ENCODE assay signal across 8 mouse cellular contexts in genomic region chr8:85036381-85036717, GRCm38 (mm10). TPM values are rescaled to one million over a fixed set of nuclear protein-coding genes. Genes with fewer than 3 reads are reported as not detected.
DNase-seq lines count a peak whose midpoint lies in the region; ATAC-seq and TF ChIP-seq lines count a peak whose summit lies in the region.

No protein-coding gene starts in this region.

- H3K4me3 ChIP-seq in heart, embryonic 14.5 days (ENCODE audit: control insufficient read depth in 1 of 2, insufficient read depth in 1 of 2, low read depth in 1 of 2, low read length in 2 of 2), result peak overlapping the region; percentile 79 to 84
- H3K4me3 ChIP-seq in G1E (ENCODE audit: low read depth, low read length), result peak overlapping the region; percentile 90
- peak overlapping the region; percentile 64 for H3K4me3 ChIP-seq in forebrain, postnatal 0 days (ENCODE audit: low read depth, low read length)
- peak overlapping the region; percentile 96 for H3K4me3 ChIP-seq in megakaryocyte, embryonic 14.5 days (replicated peaks)

- intact Hi-C loops in heart, postnatal 14 days (cut with DNase I), result no loop called here

- peaks cover 0 to 22% of the 10 kb centered on the region in 2 experiments; a peak in 3 of 4 replicates for H3K4me1 ChIP-seq in heart, embryonic 14.5 days (ENCODE audit: control insufficient read depth in 2 of 2, insufficient read depth in 2 of 2, low read length in 2 of 2)
- H3K4me1 ChIP-seq in G1E (ENCODE audit: insufficient read depth, low read depth, low read length), result peaks cover 59% of the 10 kb centered on the region
- H3K4me1 ChIP-seq in forebrain, postnatal 0 days (ENCODE audit: insufficient read depth), result 0 out of 2 replicates have a peak, but pooled peaks cover 18% of the 10 kb centered on the region
- H3K4me1 ChIP-seq in megakaryocyte, embryonic 14.5 days, result peaks cover 63% of the 10 kb centered on the region

- no peaks in the 10 kb centered on the region for H3K9me3 ChIP-seq in heart, embryonic 14.5 days (ENCODE audit: control insufficient read depth, low read length)
- H3K9me3 ChIP-seq in G1E (replicated peaks), result no peaks in the 10 kb centered on the region
- H3K9me3 ChIP-seq in forebrain, postnatal 0 days (ENCODE audit: low read length), result no peaks in the 10 kb centered on the region
- H3K9me3 ChIP-seq in megakaryocyte, embryonic 14.5 days, result no peaks in the 10 kb centered on the region

- H3K36me3 ChIP-seq in heart, embryonic 14.5 days (ENCODE audit: control insufficient read depth, insufficient read depth, low read length), result peaks cover 44% of the 10 kb centered on the region
- peaks cover 62% of the 10 kb centered on the region for H3K36me3 ChIP-seq in G1E (replicated peaks)
- H3K36me3 ChIP-seq in forebrain, postnatal 0 days (ENCODE audit: insufficient read depth), result peaks cover 31% of the 10 kb centered on the region
- H3K36me3 ChIP-seq in megakaryocyte, embryonic 14.5 days (replicated peaks; ENCODE audit: low read length), result peaks cover 44% of the 10 kb centered on the region

- H3K27me3 ChIP-seq in heart, embryonic 14.5 days (ENCODE audit: control insufficient read depth, insufficient read depth, low read length), result no peaks in the 10 kb centered on the region
- no peaks in the 10 kb centered on the region for H3K27me3 ChIP-seq in G1E (ENCODE audit: insufficient read depth, low read length)
- H3K27me3 ChIP-seq in forebrain, postnatal 0 days (ENCODE audit: insufficient read depth, low read length), result no peaks in the 10 kb centered on the region
- H3K27me3 ChIP-seq in megakaryocyte, embryonic 14.5 days (replicated peaks), result no peaks in the 10 kb centered on the region

- under 1% methylated on average over 9 of the region's 9 CpGs for WGBS in heart, embryonic 14.5 days
- WGBS in forebrain, postnatal 0 days, result 2% methylated on average over 9 of the region's 9 CpGs

- peak; percentile 38 for ATAC-seq in heart, embryonic 14.5 days (ENCODE audit: insufficient number of reproducible peaks, insufficient read depth, low FRiP score, low read depth)
- no peak for ATAC-seq in G1E (ENCODE audit: extremely low read depth, insufficient number of reproducible peaks, low FRiP score, poor library complexity, severe bottlenecking)
- ATAC-seq in forebrain, postnatal 0 days, result peak; percentile 28

- DNase-seq in heart, postnatal 14 days, result no peak
- no peak for DNase-seq in G1E (ENCODE audit: low spot score)
- DNase-seq in forebrain, postnatal 0 days, result no peak
- no peak for DNase-seq in cerebellum, postnatal 4 days (ENCODE audit: low spot score in 2 of 2)
- DNase-seq in thymus, postnatal 0 days (ENCODE audit: low spot score), result no peak
- DNase-seq in kidney, adult 11 months, result no peak

- H3K9ac ChIP-seq in heart, embryonic 14.5 days (ENCODE audit: low read length), result peak overlapping the region; percentile 92
- H3K9ac ChIP-seq in forebrain, postnatal 0 days, result peak overlapping the region; percentile 55

- no peak for TF ChIP-seq CTCF in G1E (IDR thresholded peaks at IDR 0.05; ENCODE audit: low read depth, low read length)
- TF ChIP-seq CTCF in forebrain, postnatal 0 days (IDR thresholded peaks at IDR 0.05; ENCODE audit: low read depth), result no peak

- H3K27ac ChIP-seq in heart, embryonic 14.5 days (replicated peaks in 1 of 2; ENCODE audit: control insufficient read depth in 1 of 2, insufficient read depth in 1 of 2, low read depth in 2 of 2, low read length in 2 of 2), result peak overlapping the region; percentile 87 to 99
- peak overlapping the region; percentile 81 for H3K27ac ChIP-seq in forebrain, postnatal 0 days (ENCODE audit: low read depth, low read length)

- peak overlapping the region; percentile 82 for H3K4me2 ChIP-seq in heart, embryonic 14.5 days (ENCODE audit: low read length)
- peak overlapping the region; percentile 97 for H3K4me2 ChIP-seq in forebrain, postnatal 0 days (ENCODE audit: low read depth)

RNA-seq across cellular contexts. Expression of gene Tnpo2, which starts 0.4 kb away (rescaled TPM):
- 13.0 and 15.2 TPM in 2 replicates for polyA plus RNA-seq in heart, embryonic 14.5 days (2014; fragmentation: Nextera tagmentation; extraction: Ambion mirVana)
- 10 to 100 TPM; 28.0 to 42.2 TPM for total RNA-seq in heart, postnatal 14 days (2021)
- total RNA-seq in G1E (2014; fragmentation: Nextera tagmentation) (83.8 and 92.5 TPM in 2 replicates), G1E (2017) (38.9 and 52.8 TPM in 2 replicates)
- 20.0 and 26.5 TPM in 2 replicates for polyA plus RNA-seq in G1E (2012)
- 129 and 155 TPM in 2 replicates for total RNA-seq in forebrain, postnatal 0 days (2014; rRNA removed)
- polyA plus RNA-seq in forebrain, postnatal 0 days (2015; fragmentation: Nextera tagmentation; extraction: Ambion mirVana), result 40.4 and 52.3 TPM in 2 replicates
- 5.1 and 5.3 TPM in 2 replicates for polyA plus RNA-seq in megakaryocyte, embryonic 14.5 days (2012; ENCODE audit: insufficient read depth, low replicate concordance)
- 27.4 and 29.0 TPM in 2 replicates for polyA plus RNA-seq in thymus, postnatal 0 days (2015; fragmentation: Nextera tagmentation; extraction: Ambion mirVana)

RNA-seq across cellular contexts. Expression of gene Trir, which starts 9.7 kb away (rescaled TPM):
- polyA plus RNA-seq in heart, embryonic 14.5 days (2014; fragmentation: Nextera tagmentation; extraction: Ambion mirVana), result 92.0 and 95.9 TPM in 2 replicates
- total RNA-seq in heart, postnatal 14 days (2021), result 10 to 100 TPM; 90.8 to 99.1 TPM
- 61.3 and 64.2 TPM in 2 replicates for total RNA-seq in G1E (2014; fragmentation: Nextera tagmentation)
- total RNA-seq in G1E (2017), result 151 and 196 TPM in 2 replicates
- 263 and 317 TPM in 2 replicates for polyA plus RNA-seq in G1E (2012)
- 338 and 447 TPM in 2 replicates for total RNA-seq in forebrain, postnatal 0 days (2014; rRNA removed)
- 161 and 178 TPM in 2 replicates for polyA plus RNA-seq in forebrain, postnatal 0 days (2015; fragmentation: Nextera tagmentation; extraction: Ambion mirVana)
- polyA plus RNA-seq in megakaryocyte, embryonic 14.5 days (2012; ENCODE audit: insufficient read depth, low replicate concordance), result 123 and 539 TPM in 2 replicates
- 172 and 191 TPM in 2 replicates for polyA plus RNA-seq in thymus, postnatal 0 days (2015; fragmentation: Nextera tagmentation; extraction: Ambion mirVana)

RNA-seq across cellular contexts. Expression of gene Asna1, which starts 11.3 kb away (rescaled TPM):
- polyA plus RNA-seq in heart, embryonic 14.5 days (2014; fragmentation: Nextera tagmentation; extraction: Ambion mirVana), result 91.5 and 109 TPM in 2 replicates
- 10 to 100 TPM; 65.7 to 67.1 TPM for total RNA-seq in heart, postnatal 14 days (2021)
- 83.6 and 104 TPM in 2 replicates for total RNA-seq in G1E (2014; fragmentation: Nextera tagmentation)
- 110 and 139 TPM in 2 replicates for total RNA-seq in G1E (2017)
- 103 and 136 TPM in 2 replicates for polyA plus RNA-seq in G1E (2012)
- total RNA-seq in forebrain, postnatal 0 days (2014; rRNA removed), result 136 and 160 TPM in 2 replicates
- polyA plus RNA-seq in forebrain, postnatal 0 days (2015; fragmentation: Nextera tagmentation; extraction: Ambion mirVana), result 153 and 180 TPM in 2 replicates
- polyA plus RNA-seq in megakaryocyte, embryonic 14.5 days (2012; ENCODE audit: insufficient read depth, low replicate concordance), result 103 and 181 TPM in 2 replicates
- 90.7 and 95.8 TPM in 2 replicates for polyA plus RNA-seq in thymus, postnatal 0 days (2015; fragmentation: Nextera tagmentation; extraction: Ambion mirVana)

RNA-seq across cellular contexts. Expression of gene Best2, which starts 22.0 kb away (rescaled TPM):
- polyA plus RNA-seq in heart, embryonic 14.5 days (2014; fragmentation: Nextera tagmentation; extraction: Ambion mirVana), result not detected in 2 replicates
- total RNA-seq in heart, postnatal 14 days (2021), result not detected
- total RNA-seq in G1E (2014; fragmentation: Nextera tagmentation), result not detected in 2 replicates
- total RNA-seq in G1E (2017), result 0.12 TPM in 1 of 2 replicates, not detected in the other
- polyA plus RNA-seq in G1E (2012), result not detected in 2 replicates
- total RNA-seq in forebrain, postnatal 0 days (2014; rRNA removed), result not detected in 2 replicates
- polyA plus RNA-seq in forebrain, postnatal 0 days (2015; fragmentation: Nextera tagmentation; extraction: Ambion mirVana), result 0.11 and 0.15 TPM in 2 replicates
- 0.27 TPM in 1 of 2 replicates, not detected in the other for polyA plus RNA-seq in megakaryocyte, embryonic 14.5 days (2012; ENCODE audit: insufficient read depth, low replicate concordance)
- polyA plus RNA-seq in thymus, postnatal 0 days (2015; fragmentation: Nextera tagmentation; extraction: Ambion mirVana), result 0.12 TPM in 1 of 2 replicates, not detected in the other

RNA-seq across cellular contexts. Expression of gene Fbxw9, which starts 23.5 kb away (rescaled TPM):
- 16.6 and 21.6 TPM in 2 replicates for polyA plus RNA-seq in heart, embryonic 14.5 days (2014; fragmentation: Nextera tagmentation; extraction: Ambion mirVana)
- total RNA-seq in heart, postnatal 14 days (2021), result 1 to 10 TPM; 6.8 to 9.1 TPM
- total RNA-seq in G1E (2014; fragmentation: Nextera tagmentation), result 10.4 and 17.0 TPM in 2 replicates
- total RNA-seq in G1E (2017), result 15.9 and 16.1 TPM in 2 replicates
- polyA plus RNA-seq in G1E (2012), result 33.7 and 34.7 TPM in 2 replicates
- 106 and 115 TPM in 2 replicates for total RNA-seq in forebrain, postnatal 0 days (2014; rRNA removed)
- 79.8 and 87.4 TPM in 2 replicates for polyA plus RNA-seq in forebrain, postnatal 0 days (2015; fragmentation: Nextera tagmentation; extraction: Ambion mirVana)
- polyA plus RNA-seq in megakaryocyte, embryonic 14.5 days (2012; ENCODE audit: insufficient read depth, low replicate concordance), result 14.6 and 15.5 TPM in 2 replicates
- 15.0 and 18.0 TPM in 2 replicates for polyA plus RNA-seq in thymus, postnatal 0 days (2015; fragmentation: Nextera tagmentation; extraction: Ambion mirVana)
